Mouse (Mus musculus): Measurements from ENCODE around the gene Ptpn14. TPM values are rescaled to one million over a fixed set of nuclear protein-coding genes. Genes with fewer than 3 reads are reported as not detected.
A peak's percentile ranks its signal among the peaks of the same experiment; 100 is the strongest.

Gene Ptpn14
- polyA plus RNA-seq, 1 experiment from 2014 or later, result 0.92 TPM

DNA sequence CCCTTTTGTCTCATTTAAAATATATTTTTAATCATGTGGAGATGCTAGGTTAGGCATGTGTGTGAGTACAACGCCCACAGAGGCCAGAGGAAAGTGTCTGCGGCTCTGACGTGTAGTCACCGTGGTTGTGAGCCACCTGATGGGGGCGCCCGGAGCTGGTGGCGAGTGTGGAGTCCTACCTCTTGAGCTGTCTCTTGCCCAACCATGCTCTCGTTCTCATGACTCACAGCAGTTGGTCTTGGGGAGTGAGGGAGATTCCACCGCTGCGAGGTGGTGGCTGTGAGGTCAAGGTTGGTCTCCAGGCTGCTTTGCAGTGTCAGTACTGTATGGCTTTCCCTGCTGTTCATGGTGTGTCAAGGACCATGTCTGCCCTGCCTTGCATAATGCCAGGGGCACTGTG, 140.0 kb downstream of the Ptpn14 start:
- 86% methylated on average over 10 of the region's 10 CpGs for WGBS
- Histone ChIP-seq H3K27ac (ENCODE audit: low read depth, low read length) (no peak overlapping the region), H3K9ac (replicated peaks; ENCODE audit: low read depth, low read length) (no peak overlapping the region), H3K9me3 (ENCODE audit: control insufficient read depth, low read length) (no peaks in the 10 kb centered on the region), H3K4me3 (ENCODE audit: low read depth, low read length) (no peak overlapping the region), H3K4me2 (ENCODE audit: low read depth, low read length) (no peak overlapping the region), H3K36me3 (ENCODE audit: control insufficient read depth, insufficient read depth, low read length) (no peaks in the 10 kb centered on the region), H3K27me3 (ENCODE audit: control insufficient read depth, insufficient read depth, low read length) (no peaks in the 10 kb centered on the region), H3K4me1 (ENCODE audit: control insufficient read depth, insufficient read depth, low read length) (no peaks in the 10 kb centered on the region)
- ATAC-seq (ENCODE audit: low read depth), result no peak

- whole genome bisulfite sequencing, result 94% methylated on average over 18 of the region's 18 CpGs
- no peak overlapping the region for H3K27ac ChIP-seq (ENCODE audit: low read depth, low read length)
- ATAC-seq (ENCODE audit: low read depth), result no peak
Observed at GRCm38 (mm10) chr1:189869651-189870270, 141.7 kb downstream of the Ptpn14 start.

GRCm38 (mm10) chr1:189870539-189870938, 142.5 kb downstream of the Ptpn14 start:
- no peak overlapping the region for H3K4me2 ChIP-seq (ENCODE audit: low read depth, low read length)
- no peaks in the 10 kb centered on the region for H3K36me3 ChIP-seq (ENCODE audit: control insufficient read depth, insufficient read depth, low read length)
- H3K27ac ChIP-seq (ENCODE audit: low read depth, low read length), result no peak overlapping the region
- no peak overlapping the region for H3K9ac ChIP-seq (replicated peaks; ENCODE audit: low read depth, low read length)
- no peaks in the 10 kb centered on the region for H3K27me3 ChIP-seq (ENCODE audit: control insufficient read depth, insufficient read depth, low read length)
- no peak for ATAC-seq (ENCODE audit: low read depth)
- H3K4me1 ChIP-seq (ENCODE audit: control insufficient read depth, insufficient read depth, low read length), result no peaks in the 10 kb centered on the region
- H3K4me3 ChIP-seq (ENCODE audit: low read depth, low read length), result no peak overlapping the region
- WGBS, result 81% methylated on average over 8 of the region's 8 CpGs
- no peaks in the 10 kb centered on the region for H3K9me3 ChIP-seq (ENCODE audit: control insufficient read depth, low read length)

More at GRCm38 (mm10) chr1:189869651-189870270, 141.7 kb downstream of the Ptpn14 start:
- no peaks in the 10 kb centered on the region for H3K4me1 ChIP-seq (ENCODE audit: control insufficient read depth, insufficient read depth, low read length)
- no peaks in the 10 kb centered on the region for H3K9me3 ChIP-seq (ENCODE audit: control insufficient read depth, low read length)
- no peaks in the 10 kb centered on the region for H3K36me3 ChIP-seq (ENCODE audit: control insufficient read depth, insufficient read depth, low read length)
- no peaks in the 10 kb centered on the region for H3K27me3 ChIP-seq (ENCODE audit: control insufficient read depth, insufficient read depth, low read length)
- no peak overlapping the region for H3K4me3 ChIP-seq (ENCODE audit: low read depth, low read length)
- no peak overlapping the region for H3K4me2 ChIP-seq (ENCODE audit: low read depth, low read length)
- H3K9ac ChIP-seq (replicated peaks; ENCODE audit: low read depth, low read length), result no peak overlapping the region

DNA sequence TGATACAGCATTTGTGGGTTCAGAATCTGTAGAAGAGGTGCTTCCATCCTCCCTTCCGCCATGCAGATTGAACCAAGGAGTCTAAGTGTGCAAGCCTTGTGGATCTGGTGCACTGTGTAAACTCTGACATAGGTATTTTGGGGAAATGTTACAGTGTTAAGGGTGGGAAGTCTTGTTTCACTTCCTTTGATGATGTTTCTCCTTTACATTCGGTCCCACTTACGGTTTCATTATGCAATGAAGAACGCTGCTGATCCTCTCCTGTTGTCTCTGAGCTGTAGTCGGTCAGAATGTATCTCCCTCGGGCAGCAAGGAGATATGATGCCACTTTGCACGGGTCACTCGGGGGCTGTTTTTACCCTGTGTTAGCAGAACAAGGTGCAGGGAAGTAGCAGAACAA, 143.6 kb downstream of the Ptpn14 start:
- no peak for ATAC-seq (ENCODE audit: low read depth)
- Histone ChIP-seq H3K9ac (replicated peaks; ENCODE audit: low read depth, low read length) (no peak overlapping the region), H3K4me2 (ENCODE audit: low read depth, low read length) (no peak overlapping the region), H3K27me3 (ENCODE audit: control insufficient read depth, insufficient read depth, low read length) (no peaks in the 10 kb centered on the region), H3K36me3 (ENCODE audit: control insufficient read depth, insufficient read depth, low read length) (no peaks in the 10 kb centered on the region), H3K4me1 (ENCODE audit: control insufficient read depth, insufficient read depth, low read length) (no peaks in the 10 kb centered on the region), H3K4me3 (ENCODE audit: low read depth, low read length) (no peak overlapping the region), H3K27ac (ENCODE audit: low read depth, low read length) (no peak overlapping the region), H3K9me3 (ENCODE audit: control insufficient read depth, low read length) (no peaks in the 10 kb centered on the region)
- 74% methylated on average over 8 of the region's 8 CpGs for WGBS

- no peak for ATAC-seq (ENCODE audit: low read depth)
- no peaks in the 10 kb centered on the region for H3K36me3 ChIP-seq (ENCODE audit: control insufficient read depth, insufficient read depth, low read length)
- no peaks in the 10 kb centered on the region for H3K27me3 ChIP-seq (ENCODE audit: control insufficient read depth, insufficient read depth, low read length)
- WGBS, result 55% methylated on average over 4 of the region's 4 CpGs
- H3K9ac ChIP-seq (replicated peaks; ENCODE audit: low read depth, low read length), result no peak overlapping the region
- no peaks in the 10 kb centered on the region for H3K4me1 ChIP-seq (ENCODE audit: control insufficient read depth, insufficient read depth, low read length)
- H3K4me2 ChIP-seq (ENCODE audit: low read depth, low read length), result no peak overlapping the region
- H3K9me3 ChIP-seq (ENCODE audit: control insufficient read depth, low read length), result no peaks in the 10 kb centered on the region
- no peak overlapping the region for H3K4me3 ChIP-seq (ENCODE audit: low read depth, low read length)
- H3K27ac ChIP-seq (ENCODE audit: low read depth, low read length), result no peak overlapping the region
Observed at GRCm38 (mm10) chr1:189872050-189872449, 144.0 kb downstream of the Ptpn14 start.

GRCm38 (mm10) chr1:189873591-189873990, 145.5 kb downstream of the Ptpn14 start:
- Histone ChIP-seq H3K4me2 (ENCODE audit: low read depth, low read length) (no peak overlapping the region), H3K36me3 (ENCODE audit: control insufficient read depth, insufficient read depth, low read length) (no peaks in the 10 kb centered on the region), H3K9me3 (ENCODE audit: control insufficient read depth, low read length) (no peaks in the 10 kb centered on the region), H3K4me1 (ENCODE audit: control insufficient read depth, insufficient read depth, low read length) (no peaks in the 10 kb centered on the region), H3K9ac (replicated peaks; ENCODE audit: low read depth, low read length) (no peak overlapping the region), H3K4me3 (ENCODE audit: low read depth, low read length) (no peak overlapping the region), H3K27ac (ENCODE audit: low read depth, low read length) (no peak overlapping the region), H3K27me3 (ENCODE audit: control insufficient read depth, insufficient read depth, low read length) (no peaks in the 10 kb centered on the region)
- no peak for ATAC-seq (ENCODE audit: low read depth)
- 67% methylated on average over 8 of the region's 8 CpGs for WGBS

- Histone ChIP-seq H3K9me3 (ENCODE audit: control insufficient read depth, low read length) (no peaks in the 10 kb centered on the region), H3K27me3 (ENCODE audit: control insufficient read depth, insufficient read depth, low read length) (no peaks in the 10 kb centered on the region), H3K9ac (replicated peaks; ENCODE audit: low read depth, low read length) (no peak overlapping the region), H3K27ac (ENCODE audit: low read depth, low read length) (no peak overlapping the region), H3K4me1 (ENCODE audit: control insufficient read depth, insufficient read depth, low read length) (no peaks in the 10 kb centered on the region), H3K4me3 (ENCODE audit: low read depth, low read length) (no peak overlapping the region), H3K4me2 (ENCODE audit: low read depth, low read length) (no peak overlapping the region), H3K36me3 (ENCODE audit: control insufficient read depth, insufficient read depth, low read length) (no peaks in the 10 kb centered on the region)
- 7% methylated on average over 6 of the region's 6 CpGs for WGBS
- no peak for ATAC-seq (ENCODE audit: low read depth)
Observed at GRCm38 (mm10) chr1:189875439-189875861, 147.4 kb downstream of the Ptpn14 start.

DNA sequence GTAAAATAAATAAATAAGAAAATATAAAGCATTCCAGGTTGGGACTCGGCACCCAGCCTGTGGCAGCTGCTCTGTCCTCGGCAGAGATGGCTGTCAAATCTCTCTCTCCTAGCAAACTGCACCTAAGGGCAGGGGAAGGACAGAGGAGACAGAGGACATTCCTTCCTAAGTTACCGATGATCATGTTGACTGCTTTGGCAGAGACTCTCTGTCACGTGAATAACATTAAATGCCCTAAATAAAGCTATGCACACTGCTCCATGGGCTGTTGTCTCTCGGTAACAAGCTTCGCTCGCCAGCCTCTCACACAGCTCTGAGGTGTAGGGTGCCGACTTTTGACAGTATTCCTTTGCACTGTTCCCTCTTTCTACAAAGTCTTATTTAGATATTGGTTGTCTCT, 148.1 kb downstream of the Ptpn14 start:
- 46% methylated on average over 8 of the region's 8 CpGs for WGBS
- no peak for ATAC-seq (ENCODE audit: low read depth)
- Histone ChIP-seq H3K9me3 (ENCODE audit: control insufficient read depth, low read length) (no peaks in the 10 kb centered on the region), H3K4me1 (ENCODE audit: control insufficient read depth, insufficient read depth, low read length) (no peaks in the 10 kb centered on the region), H3K9ac (replicated peaks; ENCODE audit: low read depth, low read length) (no peak overlapping the region), H3K36me3 (ENCODE audit: control insufficient read depth, insufficient read depth, low read length) (no peaks in the 10 kb centered on the region), H3K27ac (ENCODE audit: low read depth, low read length) (no peak overlapping the region), H3K4me3 (ENCODE audit: low read depth, low read length) (no peak overlapping the region), H3K4me2 (ENCODE audit: low read depth, low read length) (no peak overlapping the region), H3K27me3 (ENCODE audit: control insufficient read depth, insufficient read depth, low read length) (no peaks in the 10 kb centered on the region)

DNA sequence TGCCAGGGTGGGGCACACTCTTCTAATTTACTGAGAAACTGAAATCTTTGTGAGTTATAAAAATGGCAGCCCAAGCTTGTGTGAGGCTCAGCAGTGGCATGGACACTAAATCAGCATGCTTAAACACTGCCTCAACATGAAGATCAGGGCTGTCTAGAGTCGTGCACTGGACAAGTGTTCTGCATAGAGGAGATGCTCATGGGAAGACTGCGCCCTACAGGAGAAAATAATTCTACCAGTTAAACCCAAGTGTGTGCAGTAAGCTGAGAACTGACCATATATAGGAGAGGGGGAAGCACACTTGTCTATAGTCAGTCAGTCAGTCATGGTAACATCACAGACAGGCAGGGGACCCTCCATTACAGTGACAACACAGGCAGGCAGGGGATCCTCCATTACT, 151.1 kb downstream of the Ptpn14 start:
- no peak overlapping the region for H3K27ac ChIP-seq (ENCODE audit: low read depth, low read length)
- 59% methylated on average over 2 of the region's 2 CpGs for WGBS
- no peaks in the 10 kb centered on the region for H3K4me1 ChIP-seq (ENCODE audit: control insufficient read depth, insufficient read depth, low read length)
- no peaks in the 10 kb centered on the region for H3K36me3 ChIP-seq (ENCODE audit: control insufficient read depth, insufficient read depth, low read length)
- H3K27me3 ChIP-seq (ENCODE audit: control insufficient read depth, insufficient read depth, low read length), result no peaks in the 10 kb centered on the region
- ATAC-seq (ENCODE audit: low read depth), result peak; percentile 21; the same call in 1 of the 2 replicates
- H3K4me2 ChIP-seq (ENCODE audit: low read depth, low read length), result no peak overlapping the region
- H3K9ac ChIP-seq (replicated peaks; ENCODE audit: low read depth, low read length), result no peak overlapping the region
- H3K4me3 ChIP-seq (ENCODE audit: low read depth, low read length), result no peak overlapping the region
- no peaks in the 10 kb centered on the region for H3K9me3 ChIP-seq (ENCODE audit: control insufficient read depth, low read length)
